ENCODE assay signal across 21 mouse cellular contexts in the genomic region with DNA sequence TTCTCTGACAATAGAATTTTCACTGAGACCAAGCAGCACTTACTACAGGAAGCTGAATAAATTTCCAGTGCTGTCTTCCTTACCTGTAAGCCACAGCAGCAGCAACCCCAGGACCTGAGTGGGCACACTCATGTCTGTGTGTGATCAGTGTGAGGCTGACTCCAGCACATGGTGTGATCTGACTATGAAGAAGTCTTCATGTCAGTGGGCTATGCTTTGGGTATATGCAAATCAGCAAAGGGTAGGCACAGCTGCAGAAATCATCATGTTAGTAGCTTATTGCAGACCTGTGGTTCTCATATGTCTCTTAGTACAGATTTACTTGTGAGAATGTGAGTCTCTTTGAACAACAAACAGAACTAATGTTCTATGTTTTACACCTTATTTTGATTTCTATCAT.
DNase-seq lines count a peak whose midpoint lies in the region; TF ChIP-seq lines count a peak whose summit lies in the region.
"Had no signal": no experiment of that assay in that cellular context is flagged by ENCODE, and none has a peak within 500 bp of the region (broad histone marks: within the 10 kb centered on the region; RNA-seq: fewer than 3 reads in every experiment).

No protein-coding gene starts in this region.

- H3K4me3 ChIP-seq in spleen, adult 2 months (ENCODE audit: extremely low read depth, insufficient read depth, insufficient read length) = no peak overlapping the region
- no peak overlapping the region for H3K4me3 ChIP-seq in bone marrow, adult 2 months (replicated peaks; ENCODE audit: control insufficient read depth, low read depth, low read length)
- H3K4me3 ChIP-seq: embryonic facial prominence, embryonic 10.5 days; embryonic facial prominence, embryonic 12.5 days; forebrain, embryonic 13.5 days; forebrain, embryonic 15.5 days had no signal

- H3K27me3 ChIP-seq in spleen, adult 2 months (ENCODE audit: control insufficient read depth, insufficient read depth, low read length) = no peaks in the 10 kb centered on the region
- no peaks in the 10 kb centered on the region for H3K27me3 ChIP-seq in splenic B cell, adult 2 months (ENCODE audit: control insufficient read depth, insufficient read depth, low read length, poor library complexity, severe bottlenecking)
- H3K27me3 ChIP-seq: embryonic facial prominence, embryonic 12.5 days; forebrain, embryonic 13.5 days; forebrain, embryonic 15.5 days; Patski had no signal

- H3K4me1 ChIP-seq in spleen, adult 2 months (ENCODE audit: control insufficient read depth, insufficient read depth, insufficient read length) = no peaks in the 10 kb centered on the region
- H3K4me1 ChIP-seq in bone marrow, adult 2 months (ENCODE audit: control insufficient read depth, insufficient read depth, low read length) = no peaks in the 10 kb centered on the region
- H3K4me1 ChIP-seq: embryonic facial prominence, embryonic 10.5 days; embryonic facial prominence, embryonic 12.5 days; forebrain, embryonic 13.5 days; forebrain, embryonic 15.5 days had no signal

- no peak for TF ChIP-seq POLR2A in spleen, adult 2 months (IDR thresholded peaks at IDR 0.05; ENCODE audit: low read depth, low read length)
- TF ChIP-seq POLR2A in bone marrow, adult 2 months (IDR thresholded peaks at IDR 0.05; ENCODE audit: borderline replicate concordance, control insufficient read depth, low read depth, low read length) = no peak

- no peak for TF ChIP-seq CTCF in spleen, adult 2 months (IDR thresholded peaks at IDR 0.05; ENCODE audit: extremely low read depth, insufficient read depth, insufficient read length, insufficient replicate concordance)
- no peak for TF ChIP-seq CTCF in bone marrow, adult 2 months (IDR thresholded peaks at IDR 0.05; ENCODE audit: control insufficient read depth, insufficient read depth, low read length)

- H3K36me3 ChIP-seq in spleen, adult 2 months (ENCODE audit: control insufficient read depth, insufficient read depth, low read length) = no peaks in the 10 kb centered on the region
- no peaks in the 10 kb centered on the region for H3K36me3 ChIP-seq in splenic B cell, adult 2 months (ENCODE audit: control insufficient read depth, insufficient read depth, low read length, poor library complexity, severe bottlenecking)
- H3K36me3 ChIP-seq: embryonic facial prominence, embryonic 10.5 days; embryonic facial prominence, embryonic 12.5 days; forebrain, embryonic 15.5 days; G1E had no signal

- H3K27ac ChIP-seq in spleen, adult 2 months (ENCODE audit: insufficient read depth, low read length) = peak overlapping the region; percentile 61
- H3K27ac ChIP-seq in bone marrow, adult 2 months (ENCODE audit: control insufficient read depth, insufficient read depth, low read depth, low read length, poor library complexity) = 0 out of 2 replicates have a peak overlapping the region, but pooled peaks have one; percentile 18
- H3K27ac ChIP-seq: embryonic facial prominence, embryonic 10.5 days; embryonic facial prominence, embryonic 12.5 days; forebrain, embryonic 13.5 days; forebrain, embryonic 15.5 days had no signal

- DNase-seq in spleen, adult 2 months (ENCODE audit: low read depth in 1 of 2, low spot score in 2 of 2) = peak in 1 of 2 experiments; percentile 7
- DNase-seq in spleen, adult 18-20 months = no peak
- DNase-seq in B cell, adult 2 months = peak; percentile 21
- peak; percentile 56 for DNase-seq in splenic B cell, adult 2 months (ENCODE audit: low read depth, low spot score)
- DNase-seq in left cerebral cortex, postnatal 14 days (ENCODE audit: low spot score in 2 of 2) = no peak
- no peak for DNase-seq in adrenal gland, postnatal 25 days
- DNase-seq: adrenal gland, adult 8-10 months; adrenal gland, postnatal 14 days; cerebellum, adult 11-12 months; cerebellum, adult 2 months; cerebellum, adult 9-10 months; cerebellum, postnatal 10 days; cerebellum, postnatal 25 days; forebrain, postnatal 0 days had no signal

- intact Hi-C loops in left cerebral cortex, postnatal 14 days (cut with DNase I) = no loop called here

Comparison
In these comparisons a context has a peak if more than half of its experiments do, and no peak if none do; other contexts are left out.
1. DNase-seq: peak in B cell, adult 2 months (2 of 2) and splenic B cell, adult 2 months (single experiment); none in spleen, adult 18-20 months (0 of 2), left cerebral cortex, postnatal 14 days (0 of 2) and adrenal gland, postnatal 25 days (single experiment).